Comparison of ENCODE assay signal across 38 mouse cellular contexts in the genomic region with DNA sequence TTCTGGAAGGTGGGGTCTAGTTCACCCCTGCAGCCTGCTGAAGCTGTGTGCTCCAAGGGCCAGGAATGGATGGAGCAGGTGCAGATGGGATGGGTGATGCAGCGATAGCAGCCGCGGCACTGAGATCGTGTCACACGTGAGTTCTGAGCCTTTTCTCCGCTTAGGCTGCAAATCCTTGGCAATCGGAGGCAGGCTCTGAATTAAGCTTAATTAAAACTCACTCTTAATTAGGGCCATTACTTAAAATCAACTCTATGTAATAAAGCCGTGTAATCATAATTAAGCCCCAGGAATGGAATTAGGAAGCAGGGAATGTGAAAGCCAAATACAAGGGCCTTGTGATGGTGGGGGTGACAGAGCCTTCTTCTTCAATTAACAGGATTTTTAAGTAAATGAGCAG. TPM values are rescaled to one million over a fixed set of nuclear protein-coding genes. Genes with fewer than 3 reads are reported as not detected.
A peak's percentile ranks its signal among the peaks of the same experiment; 100 is the strongest.
DNase-seq lines count a peak whose midpoint lies in the region; ATAC-seq and TF ChIP-seq lines count a peak whose summit lies in the region.
"Had no signal": no experiment of that assay in that cellular context is flagged by ENCODE, and none has a peak within 500 bp of the region (broad histone marks: within the 10 kb centered on the region; RNA-seq: fewer than 3 reads in every experiment).

No protein-coding gene starts in this region.

- no peaks in the 10 kb centered on the region for H3K4me1 ChIP-seq in kidney, adult 2 months (ENCODE audit: control insufficient read depth, insufficient read depth, low read length)
- H3K4me1 ChIP-seq in kidney, embryonic 14.5 days (ENCODE audit: control insufficient read depth, insufficient read depth, low read length), result no peaks in the 10 kb centered on the region
- H3K4me1 ChIP-seq in forebrain, embryonic 13.5 days, result peaks cover 4% of the 10 kb centered on the region; the same call in 1 of the 2 replicates
- no peaks in the 10 kb centered on the region for H3K4me1 ChIP-seq in hindbrain, postnatal 0 days (ENCODE audit: insufficient read depth, low read length)
- H3K4me1 ChIP-seq: embryonic facial prominence, embryonic 13.5 days; heart, embryonic 13.5 days; intestine, embryonic 15.5 days; limb, embryonic 12.5 days; liver, embryonic 15.5 days had no signal

- H3K9ac ChIP-seq in kidney, embryonic 14.5 days (ENCODE audit: low read depth, low read length), result no peak overlapping the region
- H3K9ac ChIP-seq in forebrain, embryonic 13.5 days, result no peak overlapping the region
- H3K9ac ChIP-seq in hindbrain, postnatal 0 days (replicated peaks; ENCODE audit: low read length), result no peak overlapping the region
- H3K9ac ChIP-seq: embryonic facial prominence, embryonic 13.5 days; heart, embryonic 13.5 days; hindbrain, embryonic 15.5 days; intestine, embryonic 15.5 days; limb, embryonic 12.5 days; liver, embryonic 15.5 days; lung, embryonic 14.5 days had no signal

- DNase-seq in kidney, adult 2 months, result no peak
- peak; percentile 66 for DNase-seq in retina, postnatal 1 day
- DNase-seq in retina, embryonic 14.5 days (ENCODE audit: low spot score), result no peak
- DNase-seq in hindbrain, postnatal 0 days (ENCODE audit: low spot score), result peak; percentile 44
- no peak for DNase-seq in heart, postnatal 4 days
- DNase-seq in layer of hippocampus, adult 11-12 months (ENCODE audit: low spot score), result no peak
- DNase-seq: adrenal gland, adult 8-10 months; cerebellum, adult 11-12 months; cerebellum, adult 9-11 months; embryo, embryonic 11 days; gastrocnemius, postnatal 10 days; heart, postnatal 10 days; kidney, adult 8-10 months; kidney, postnatal 10 days; layer of hippocampus, adult 9-11 months; lung, embryonic 14.5 days; lung, postnatal 14 days; right cerebral cortex, postnatal 14 days; thymus, postnatal 14 days had no signal

- H3K27ac ChIP-seq in kidney, adult 2 months (ENCODE audit: insufficient read depth, low read depth, low read length), result peak overlapping the region; percentile 22; the same call in 1 of the 2 replicates
- no peak overlapping the region for H3K27ac ChIP-seq in kidney, embryonic 14.5 days (ENCODE audit: low read depth, low read length)
- 0 out of 2 replicates have a peak overlapping the region, but pooled peaks have one; percentile 10 for H3K27ac ChIP-seq in forebrain, embryonic 13.5 days
- no peak overlapping the region for H3K27ac ChIP-seq in hindbrain, postnatal 0 days
- H3K27ac ChIP-seq: embryonic facial prominence, embryonic 13.5 days; heart, embryonic 13.5 days; hindbrain, embryonic 15.5 days; intestine, embryonic 15.5 days; limb, embryonic 12.5 days; liver, embryonic 15.5 days had no signal

- H3K27me3 ChIP-seq in kidney, adult 2 months (replicated peaks; ENCODE audit: control insufficient read depth, insufficient read depth, low read length), result no peaks in the 10 kb centered on the region
- no peaks in the 10 kb centered on the region for H3K27me3 ChIP-seq in kidney, embryonic 14.5 days (ENCODE audit: control insufficient read depth, insufficient read depth, low read length)
- H3K27me3 ChIP-seq in forebrain, embryonic 13.5 days, result peaks cover 75% of the 10 kb centered on the region
- no peaks in the 10 kb centered on the region for H3K27me3 ChIP-seq in hindbrain, postnatal 0 days (ENCODE audit: insufficient read depth, low read length)
- H3K27me3 ChIP-seq: CH12.LX; embryonic facial prominence, embryonic 13.5 days; heart, embryonic 13.5 days; hindbrain, embryonic 15.5 days; intestine, embryonic 15.5 days; limb, embryonic 12.5 days; liver, embryonic 15.5 days had no signal

- no peak for TF ChIP-seq POLR2A in kidney, adult 2 months (IDR thresholded peaks at IDR 0.05; ENCODE audit: low read depth, low read length)

- TF ChIP-seq CTCF in kidney, adult 2 months (conservative IDR thresholded peaks at IDR 0.05; ENCODE audit: insufficient read depth, insufficient read length, low read depth, low read length), result no peak
- no peak for TF ChIP-seq CTCF in hindbrain, postnatal 0 days (IDR thresholded peaks at IDR 0.05; ENCODE audit: low read depth)

- H3K4me3 ChIP-seq in kidney, adult 2 months (ENCODE audit: insufficient read depth, low read depth, low read length), result peak overlapping the region; percentile 12; the same call in 1 of the 2 replicates
- H3K4me3 ChIP-seq in kidney, embryonic 14.5 days (ENCODE audit: low read length), result no peak overlapping the region
- no peak overlapping the region for H3K4me3 ChIP-seq in forebrain, embryonic 13.5 days
- H3K4me3 ChIP-seq in hindbrain, postnatal 0 days (ENCODE audit: low read length), result no peak overlapping the region
- H3K4me3 ChIP-seq: embryonic facial prominence, embryonic 13.5 days; heart, embryonic 13.5 days; hindbrain, embryonic 15.5 days; intestine, embryonic 15.5 days; limb, embryonic 12.5 days; liver, embryonic 15.5 days had no signal

- no peak overlapping the region for H3K4me2 ChIP-seq in kidney, embryonic 14.5 days (replicated peaks; ENCODE audit: low read depth, low read length)
- no peak overlapping the region for H3K4me2 ChIP-seq in forebrain, embryonic 13.5 days
- H3K4me2 ChIP-seq in hindbrain, postnatal 0 days (ENCODE audit: low read depth, low read length), result no peak overlapping the region
- H3K4me2 ChIP-seq: embryonic facial prominence, embryonic 13.5 days; heart, embryonic 13.5 days; hindbrain, embryonic 15.5 days; intestine, embryonic 15.5 days; limb, embryonic 12.5 days; liver, embryonic 15.5 days; lung, embryonic 14.5 days had no signal

- H3K9me3 ChIP-seq in kidney, embryonic 14.5 days (ENCODE audit: control insufficient read depth, low read length), result no peaks in the 10 kb centered on the region
- H3K9me3 ChIP-seq in forebrain, embryonic 13.5 days (replicated peaks), result no peaks in the 10 kb centered on the region
- no peaks in the 10 kb centered on the region for H3K9me3 ChIP-seq in hindbrain, postnatal 0 days (ENCODE audit: low read length)
- H3K9me3 ChIP-seq: embryonic facial prominence, embryonic 13.5 days; heart, embryonic 13.5 days; hindbrain, embryonic 15.5 days; intestine, embryonic 15.5 days; limb, embryonic 12.5 days; liver, embryonic 15.5 days had no signal

- ATAC-seq in kidney, embryonic 14.5 days (ENCODE audit: low FRiP score, low TSS enrichment), result no peak
- ATAC-seq in forebrain, embryonic 13.5 days, result peak; percentile 84
- ATAC-seq in hindbrain, postnatal 0 days, result peak; percentile 15; the same call in 1 of the 2 replicates
- ATAC-seq: intestine, embryonic 15.5 days had no signal

- 87% methylated on average over 8 of the region's 8 CpGs for WGBS in kidney, adult 2 months
- 88% methylated on average over 8 of the region's 8 CpGs for WGBS in kidney, embryonic 14.5 days
- WGBS in forebrain, embryonic 13.5 days, result 39% methylated on average over 8 of the region's 8 CpGs
- 55% methylated on average over 8 of the region's 8 CpGs for WGBS in hindbrain, postnatal 0 days

- H3K36me3 ChIP-seq in kidney, adult 2 months (ENCODE audit: control insufficient read depth, insufficient read depth, low read length), result no peaks in the 10 kb centered on the region
- H3K36me3 ChIP-seq in kidney, embryonic 14.5 days (ENCODE audit: control insufficient read depth, insufficient read depth, low read length), result no peaks in the 10 kb centered on the region
- H3K36me3 ChIP-seq in forebrain, embryonic 13.5 days (ENCODE audit: poor library complexity, severe bottlenecking), result no peaks in the 10 kb centered on the region
- H3K36me3 ChIP-seq in hindbrain, postnatal 0 days (ENCODE audit: insufficient read depth, low read length), result no peaks in the 10 kb centered on the region
- H3K36me3 ChIP-seq: embryonic facial prominence, embryonic 13.5 days; heart, embryonic 13.5 days; hindbrain, embryonic 15.5 days; intestine, embryonic 15.5 days; limb, embryonic 12.5 days; liver, embryonic 15.5 days had no signal

RNA-seq across cellular contexts. Expression of a gene that starts 40.9 kb away (rescaled TPM):
- polyA plus RNA-seq in kidney, adult 2 months (2012; rRNA removed), result 3.1 and 3.5 TPM in 2 replicates
- not detected in 2 replicates for polyA plus RNA-seq in kidney, embryonic 14.5 days (2014; fragmentation: Nextera tagmentation; extraction: Ambion mirVana)
- polyA plus RNA-seq in forebrain, embryonic 13.5 days (2015; fragmentation: Nextera tagmentation; extraction: Ambion mirVana), result not detected in 2 replicates
- 0.78 TPM in 1 of 2 replicates, not detected in the other for total RNA-seq in hindbrain, postnatal 0 days (2014; rRNA removed)
- 3.6 and 5.2 TPM in 2 replicates for polyA plus RNA-seq in hindbrain, postnatal 0 days (2015; fragmentation: Nextera tagmentation; extraction: Ambion mirVana)
- total RNA-seq in heart, postnatal 4 days (2021), result not detected
- total RNA-seq: adrenal gland, adult 8-10 months; adrenal gland, postnatal 4 days; CH12.LX; ES-E14; gastrocnemius, postnatal 10 days; heart, adult 8-10 months; heart, postnatal 10 days; left cerebral cortex, postnatal 25 days; liver, adult 2 months had no signal
- polyA plus RNA-seq: C2C12; heart, embryonic 13.5 days; intestine, embryonic 15.5 days; large intestine, adult 2 months; limb, embryonic 12.5 days; liver, adult 2 months; liver, embryonic 15.5 days; lung, embryonic 14.5 days; small intestine, adult 2 months; stomach, embryonic 16.5 days; urinary bladder, adult 2 months had no signal

Comparison
In these comparisons a context has a peak if more than half of its experiments do, and no peak if none do; other contexts are left out.
1. DNase-seq: peak in retina, postnatal 1 day (single experiment) and hindbrain, postnatal 0 days (single experiment); none in kidney, adult 2 months (single experiment), retina, embryonic 14.5 days (single experiment), heart, postnatal 4 days (single experiment) and layer of hippocampus, adult 11-12 months (single experiment).
2. H3K27ac ChIP-seq: peak in kidney, adult 2 months (single experiment) and forebrain, embryonic 13.5 days (single experiment); none in kidney, embryonic 14.5 days (single experiment) and hindbrain, postnatal 0 days (single experiment).